ENCODE assay signal across 8 mouse cellular contexts in genomic region chr19:21571223-21571980, GRCm38 (mm10).
DNase-seq lines count a peak whose midpoint lies in the region; ATAC-seq and TF ChIP-seq lines count a peak whose summit lies in the region.

No protein-coding gene starts in this region.

- TF ChIP-seq POLR2A in limb, embryonic 14.5 days (IDR thresholded peaks at IDR 0.05; ENCODE audit: borderline replicate concordance, extremely low read depth, insufficient read depth, insufficient read length) = no peak

- no peaks in the 10 kb centered on the region for H3K9me3 ChIP-seq in heart, embryonic 11.5 days (replicated peaks; ENCODE audit: control insufficient read depth, low read length)
- no peaks in the 10 kb centered on the region for H3K9me3 ChIP-seq in kidney, embryonic 14.5 days (ENCODE audit: control insufficient read depth, low read length)
- no peaks in the 10 kb centered on the region for H3K9me3 ChIP-seq in limb, embryonic 14.5 days (ENCODE audit: control insufficient read depth, low read length)

- H3K27ac ChIP-seq in heart, embryonic 11.5 days (ENCODE audit: low read depth, low read length) = peak overlapping the region; percentile 31; the same call in 1 of the 2 replicates
- 0 out of 2 replicates have a peak overlapping the region, but pooled peaks have one; percentile 37 for H3K27ac ChIP-seq in kidney, embryonic 14.5 days (ENCODE audit: low read depth, low read length)
- no peak overlapping the region for H3K27ac ChIP-seq in limb, embryonic 14.5 days (replicated peaks; ENCODE audit: low read depth, low read length)

- no peak overlapping the region for H3K9ac ChIP-seq in heart, embryonic 11.5 days (ENCODE audit: low read depth, low read length)
- H3K9ac ChIP-seq in kidney, embryonic 14.5 days (ENCODE audit: low read depth, low read length) = no peak overlapping the region
- H3K9ac ChIP-seq in limb, embryonic 14.5 days (ENCODE audit: low read depth, low read length, severe bottlenecking) = no peak overlapping the region

- H3K4me1 ChIP-seq in heart, embryonic 11.5 days (ENCODE audit: control insufficient read depth, insufficient read depth, low read length) = peaks cover 19% of the 10 kb centered on the region
- peaks cover 9% of the 10 kb centered on the region; the same call in 1 of the 2 replicates for H3K4me1 ChIP-seq in kidney, embryonic 14.5 days (ENCODE audit: control insufficient read depth, insufficient read depth, low read length)
- 0 out of 2 replicates have a peak, but pooled peaks cover 2% of the 10 kb centered on the region for H3K4me1 ChIP-seq in limb, embryonic 14.5 days (ENCODE audit: control insufficient read depth, insufficient read depth, low read length)

- H3K27me3 ChIP-seq in heart, embryonic 11.5 days (ENCODE audit: control insufficient read depth, insufficient read depth, low read length) = no peaks in the 10 kb centered on the region
- H3K27me3 ChIP-seq in kidney, embryonic 14.5 days (ENCODE audit: control insufficient read depth, insufficient read depth, low read length) = no peaks in the 10 kb centered on the region
- no peaks in the 10 kb centered on the region for H3K27me3 ChIP-seq in limb, embryonic 14.5 days (ENCODE audit: control insufficient read depth, insufficient read depth, low read length)

- WGBS in heart, embryonic 11.5 days (ENCODE audit: insufficient replicate concordance) = 40% methylated on average over 16 of the region's 16 CpGs
- 21% methylated on average over 16 of the region's 16 CpGs for WGBS in kidney, embryonic 14.5 days
- 31% methylated on average over 16 of the region's 16 CpGs for WGBS in limb, embryonic 14.5 days

- H3K4me2 ChIP-seq in heart, embryonic 11.5 days = no peak overlapping the region
- H3K4me2 ChIP-seq in kidney, embryonic 14.5 days (replicated peaks; ENCODE audit: low read depth, low read length) = peak overlapping the region; percentile 31
- peak overlapping the region; percentile 10; the same call in 1 of the 2 replicates for H3K4me2 ChIP-seq in limb, embryonic 14.5 days (replicated peaks; ENCODE audit: low read depth, low read length, severe bottlenecking)

- ATAC-seq in erythroblast, adult 5-6 weeks (replicated peaks; ENCODE audit: low FRiP score, poor library complexity, severe bottlenecking) = peak; percentile 55
- peak; percentile 37; the same call in 1 of the 2 replicates for ATAC-seq in heart, embryonic 11.5 days (replicated peaks; ENCODE audit: insufficient number of reproducible peaks, low FRiP score, low TSS enrichment)
- ATAC-seq in kidney, embryonic 14.5 days (ENCODE audit: low FRiP score, low TSS enrichment) = peak; percentile 85
- no peak; the same call in 1 of the 2 replicates for ATAC-seq in limb, embryonic 14.5 days (ENCODE audit: low FRiP score, low read depth)

- no peaks in the 10 kb centered on the region for H3K36me3 ChIP-seq in heart, embryonic 11.5 days (ENCODE audit: control insufficient read depth, insufficient read depth, low read length)
- H3K36me3 ChIP-seq in kidney, embryonic 14.5 days (ENCODE audit: control insufficient read depth, insufficient read depth, low read length) = no peaks in the 10 kb centered on the region
- no peaks in the 10 kb centered on the region for H3K36me3 ChIP-seq in limb, embryonic 14.5 days (ENCODE audit: control insufficient read depth, insufficient read depth, low read length)

- DNase-seq in 416B (ENCODE audit: low read depth) = peak; percentile 96
- peak; percentile 91 to 94 for DNase-seq in adrenal gland, postnatal 36 days
- peak; percentile 80 for DNase-seq in limb, embryonic 14.5 days (ENCODE audit: low spot score)
- DNase-seq in monocyte, adult 2 months (ENCODE audit: low read depth in 1 of 2, low spot score in 2 of 2) = peak; percentile 32 to 67
- DNase-seq in spleen, postnatal 10 days (ENCODE audit: low spot score in 2 of 2) = peak; percentile 81 to 93

- H3K4me3 ChIP-seq in heart, embryonic 11.5 days (ENCODE audit: low read depth, low read length) = no peak overlapping the region
- peak overlapping the region; percentile 4; the same call in 1 of the 2 replicates for H3K4me3 ChIP-seq in kidney, embryonic 14.5 days (ENCODE audit: low read length)
- no peak overlapping the region for H3K4me3 ChIP-seq in limb, embryonic 14.5 days (replicated peaks; ENCODE audit: low read length)
